Mouse (Mus musculus) R1 (cell line): Measurements from ENCODE around the gene Ccdc58.
"Not testable (repeated sequence)": the region's sequence is repeated elsewhere in the genome, so short reads cannot be mapped to it uniquely, and the experiment has no call there.

Source experiments
- DNase-seq: peaks from one replicate; pipeline ENCODE4 v3.0.0-alpha.2; 2018; ENCODE audit warnings: low read depth, low spot score

Gene Ccdc58

DNA sequence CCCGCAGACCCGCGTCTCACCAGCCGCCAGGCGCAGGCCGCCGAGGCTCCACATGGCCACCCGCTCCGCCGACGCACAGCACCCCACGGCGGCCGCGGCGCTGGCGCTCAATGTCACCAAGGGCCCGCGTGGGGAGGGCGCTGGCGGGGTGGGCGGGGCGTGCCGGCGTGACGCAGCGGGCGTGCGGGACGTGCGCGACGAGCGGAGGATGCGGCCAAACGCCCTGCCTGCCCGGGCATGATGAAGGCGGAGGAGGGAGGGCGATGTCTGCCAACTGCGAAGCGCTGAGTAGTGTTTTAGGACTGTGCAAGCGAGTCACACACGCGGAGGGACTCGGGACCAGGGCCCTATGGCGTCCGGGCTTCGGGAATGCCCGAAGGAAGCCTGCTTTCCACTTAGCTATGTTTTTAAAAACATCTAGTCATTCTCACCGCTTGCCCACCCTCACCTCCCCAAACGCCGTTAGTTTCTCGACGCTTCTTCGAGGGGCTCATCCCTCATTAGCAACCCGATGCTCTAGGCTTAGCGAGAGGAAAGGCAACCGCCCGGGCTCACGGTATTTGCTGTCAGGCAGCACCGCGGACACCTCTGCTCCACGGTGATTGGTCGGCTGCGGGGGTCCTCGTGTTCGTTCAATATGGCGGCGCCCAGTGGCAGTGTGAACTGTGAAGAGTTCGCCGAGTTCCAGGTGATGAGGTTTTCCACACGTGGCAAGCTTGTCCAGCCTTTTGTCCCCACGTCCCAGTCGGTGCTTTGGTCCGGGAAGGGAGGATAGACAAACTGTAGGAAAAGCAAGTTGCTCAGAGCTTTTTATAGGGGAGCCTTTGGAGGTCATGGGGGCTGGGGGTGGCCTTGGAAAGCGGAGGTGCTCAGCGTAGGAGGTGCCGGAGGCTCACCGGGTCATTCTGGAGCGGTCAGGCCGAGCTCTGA lies at the start of gene Ccdc58, which contains the start of gene Fam162a:
TSS of gene Ccdc58 (plus strand) at position 236 of the 930 bp plus-strand sequence.
TSS of gene Fam162a (minus strand) at position 145 of the 930 bp plus-strand sequence.
- peak; percentile 94 for DNase-seq

- DNase-seq, result not testable (repeated sequence)
Observed at GRCm38 (mm10) chr16:36028120-36028519, 43.4 kb upstream of the Ccdc58 start.

DNA sequence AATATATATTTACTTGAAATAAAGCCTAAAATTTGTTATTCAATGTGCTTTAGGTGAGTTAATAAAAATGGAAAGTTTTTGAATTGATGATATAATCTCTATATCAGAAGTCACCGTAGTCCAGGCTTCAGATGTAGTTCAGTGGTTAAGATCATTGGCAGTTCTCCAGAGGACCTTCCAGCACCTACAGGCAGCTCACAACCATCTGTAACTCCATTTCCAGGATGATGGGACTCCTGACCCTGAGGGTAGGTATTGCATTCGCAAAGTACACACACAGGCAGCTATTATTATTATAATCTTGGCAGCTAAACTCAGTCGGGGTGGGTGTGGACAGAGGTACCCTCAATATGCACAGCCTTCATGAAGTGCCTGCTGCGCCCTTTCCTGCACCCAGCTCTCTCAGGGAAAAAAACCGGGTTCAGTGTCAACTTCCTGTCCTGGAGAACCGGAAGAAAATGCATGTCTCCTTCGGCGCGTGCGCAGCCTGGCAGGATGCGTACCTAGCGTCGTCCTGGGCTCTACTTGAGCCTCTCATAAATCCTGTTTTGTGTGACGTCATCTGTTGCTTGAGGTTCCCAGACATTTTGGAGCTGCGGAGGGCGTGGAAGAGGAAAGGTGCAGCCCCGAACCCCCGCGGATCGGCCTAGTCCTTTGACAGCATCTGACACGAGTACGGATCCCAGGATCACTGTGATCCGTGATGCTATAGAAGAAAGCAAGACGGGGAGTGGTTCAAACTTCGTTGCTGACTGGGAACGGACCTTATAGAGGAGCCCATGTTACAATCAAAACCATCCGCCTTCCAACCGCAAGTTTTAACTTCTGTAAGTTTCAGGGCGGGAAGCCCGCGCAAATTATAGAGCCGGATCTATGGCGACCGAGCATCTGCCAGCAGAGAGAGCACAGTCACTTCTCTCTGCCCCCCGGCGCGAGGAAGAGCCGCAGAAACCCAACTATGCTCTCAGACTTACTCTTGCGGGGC lies 30.6 kb upstream of the Ccdc58 start, which contains the start of gene Wdr5b:
TSS of gene Wdr5b (plus strand) at position 551 of the 985 bp plus-strand sequence.
- DNase-seq, result peak; percentile 98

DNA sequence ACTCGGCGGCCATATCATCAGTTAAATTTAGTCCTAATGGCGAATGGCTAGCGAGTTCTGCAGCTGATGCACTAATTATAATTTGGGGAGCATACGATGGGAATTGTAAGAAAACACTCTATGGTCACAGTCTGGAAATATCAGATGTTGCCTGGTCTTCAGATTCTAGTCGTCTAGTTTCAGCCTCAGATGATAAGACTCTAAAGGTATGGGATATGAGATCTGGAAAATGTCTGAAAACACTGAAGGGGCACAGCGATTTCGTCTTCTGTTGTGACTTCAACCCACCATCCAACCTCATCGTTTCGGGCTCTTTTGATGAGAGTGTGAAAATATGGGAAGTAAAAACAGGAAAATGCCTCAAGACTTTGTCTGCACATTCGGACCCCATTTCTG lies 29.9 kb upstream of the Ccdc58 start:
- no peak for DNase-seq

DNA sequence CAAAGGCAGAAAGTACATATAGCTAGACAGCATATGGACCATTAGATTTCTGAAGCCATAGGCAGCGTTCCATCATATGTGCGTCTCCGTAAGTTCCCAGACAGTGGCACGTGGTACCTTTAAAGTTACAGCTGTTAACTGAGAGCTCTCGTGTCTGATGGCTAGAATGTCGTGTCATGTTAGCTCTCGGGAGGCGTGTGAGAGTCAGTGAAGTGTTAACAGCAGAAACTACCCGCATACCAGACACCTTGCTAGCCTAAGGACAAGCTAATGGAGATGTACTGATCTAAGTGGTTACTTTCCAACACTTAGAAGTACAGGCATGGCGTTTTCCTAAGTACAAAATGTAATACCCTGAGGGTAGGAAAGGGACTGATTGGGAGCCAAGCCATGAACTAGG lies 28.4 kb upstream of the Ccdc58 start:
- no peak for DNase-seq

- DNase-seq, result no peak
Observed at GRCm38 (mm10) chr16:36043964-36044363, 27.5 kb upstream of the Ccdc58 start.

DNA sequence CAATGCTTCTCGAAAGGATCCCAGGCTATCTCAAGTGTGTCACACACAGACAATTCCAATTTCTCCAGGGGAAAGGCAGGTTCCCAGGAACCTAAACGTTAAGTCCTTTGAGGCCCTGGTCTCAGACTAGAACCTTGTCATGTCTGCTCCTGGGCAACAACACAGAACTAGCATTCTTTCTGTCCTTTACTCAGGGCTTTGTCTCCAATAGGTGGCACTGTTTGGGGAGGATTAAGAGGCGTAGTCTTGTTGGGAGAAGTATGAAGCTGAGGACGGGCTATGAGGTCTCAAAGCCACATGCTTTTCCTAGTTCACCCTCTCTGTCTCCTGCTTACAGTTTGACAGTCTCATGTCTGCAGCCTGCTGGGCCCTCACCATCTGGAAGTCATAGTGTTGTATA lies 23.9 kb upstream of the Ccdc58 start:
- DNase-seq, result peak; percentile 60

DNA sequence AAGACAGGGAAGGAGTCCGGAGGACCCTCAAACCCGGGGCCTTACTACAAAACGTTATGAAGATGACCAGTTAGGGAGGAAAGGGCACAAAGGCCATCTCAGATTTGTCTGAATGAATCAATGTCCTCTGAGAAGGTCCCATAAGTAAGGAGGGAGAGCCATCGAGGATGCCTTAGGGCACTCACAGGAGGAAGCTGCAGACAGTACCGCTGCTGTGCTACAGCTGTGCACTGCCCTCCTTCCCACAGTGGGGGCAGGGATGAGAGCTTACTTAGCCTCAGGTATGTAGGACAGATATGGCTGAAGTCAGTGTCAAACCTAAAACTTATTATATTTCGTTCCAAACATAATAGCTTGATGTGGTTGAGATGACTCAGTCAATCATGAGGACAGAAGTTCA lies 20.0 kb upstream of the Ccdc58 start:
- no peak for DNase-seq

DNA sequence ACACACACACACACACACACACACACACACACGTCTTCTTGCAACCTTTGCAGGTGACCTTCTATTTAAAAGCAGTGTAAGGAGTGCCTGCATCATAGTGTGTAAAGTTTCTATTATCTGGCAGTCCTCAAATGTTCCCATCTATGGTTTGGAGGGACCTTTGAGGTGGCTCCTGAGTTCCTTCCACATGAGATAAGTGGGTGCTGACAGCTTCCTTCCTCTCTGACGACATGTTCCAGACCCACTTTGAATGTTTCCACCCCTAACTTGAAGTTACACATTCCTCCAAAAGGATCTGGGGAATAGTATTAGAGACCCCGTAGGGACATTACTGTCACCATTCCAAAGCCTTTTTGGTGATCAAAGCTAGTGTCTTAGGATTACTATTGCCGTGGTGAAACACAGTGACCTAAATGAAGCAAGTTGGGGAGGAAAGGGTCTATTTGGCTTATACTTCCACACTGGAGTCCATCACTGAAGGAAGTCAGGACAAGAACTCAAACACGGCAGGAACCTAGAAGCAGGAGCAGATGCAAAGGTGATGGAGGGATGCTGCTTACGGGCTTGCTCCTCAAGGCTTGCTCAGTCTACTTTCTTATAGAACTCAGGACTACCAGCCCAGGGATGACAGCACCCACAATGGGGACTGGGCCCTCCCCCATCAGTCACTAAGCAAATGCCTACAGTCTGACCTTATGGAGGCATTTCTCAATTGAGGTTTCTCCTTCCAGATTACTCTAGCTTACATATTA lies 17.8 kb upstream of the Ccdc58 start:
- no peak for DNase-seq

DNA sequence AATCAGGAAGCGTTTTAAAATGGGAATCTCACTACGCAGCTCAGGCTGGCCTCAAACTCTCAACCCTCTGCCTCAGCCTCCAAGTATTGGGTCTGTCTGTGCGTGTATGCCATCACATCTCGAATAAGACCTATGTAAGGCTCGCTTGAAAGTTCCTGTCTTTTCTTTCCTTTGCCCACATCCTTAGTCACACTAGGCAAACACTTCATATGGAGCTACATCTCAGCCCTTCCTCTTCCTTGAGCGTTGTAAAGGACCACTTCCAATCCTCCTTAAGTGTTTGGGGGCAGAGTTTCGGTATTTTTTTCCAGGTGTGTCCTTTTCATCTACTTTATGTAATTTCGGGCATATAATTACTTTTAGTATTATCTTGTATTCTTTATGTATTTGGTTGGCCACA lies 16.6 kb upstream of the Ccdc58 start:
- DNase-seq, result no peak

GRCm38 (mm10) chr16:36056416-36056815 lies 15.1 kb upstream of the Ccdc58 start:
- DNase-seq, result no peak

DNA sequence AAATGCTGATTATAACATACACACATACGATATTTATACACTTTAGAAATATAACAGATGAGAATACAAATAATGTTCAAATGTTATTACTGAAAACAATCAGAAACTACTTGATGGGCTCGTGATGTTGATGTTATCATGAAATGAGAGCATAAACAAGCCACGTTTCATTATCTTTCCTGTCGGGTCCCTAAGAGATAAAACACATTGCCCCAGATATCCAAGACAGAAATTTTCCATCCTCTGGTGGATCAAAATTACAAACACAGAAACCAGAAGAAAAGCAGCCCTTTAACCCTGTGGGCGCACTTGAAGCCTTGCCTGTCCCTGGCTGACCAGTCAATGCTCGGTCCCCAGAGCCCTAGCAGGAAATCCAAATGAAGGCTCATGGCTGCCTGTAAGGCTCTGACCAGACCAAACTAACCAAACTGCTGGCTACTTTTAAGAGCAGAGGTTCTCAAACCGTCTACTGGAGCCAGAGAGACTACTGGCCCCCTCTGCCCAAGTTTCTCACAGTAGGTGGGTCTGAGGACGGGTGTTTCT lies 13.5 kb upstream of the Ccdc58 start:
- no peak for DNase-seq

GRCm38 (mm10) chr16:36062534-36062933 lies 9.0 kb upstream of the Ccdc58 start:
- not testable (repeated sequence) for DNase-seq

GRCm38 (mm10) chr16:36063315-36063714 lies 8.2 kb upstream of the Ccdc58 start:
- no peak for DNase-seq

DNA sequence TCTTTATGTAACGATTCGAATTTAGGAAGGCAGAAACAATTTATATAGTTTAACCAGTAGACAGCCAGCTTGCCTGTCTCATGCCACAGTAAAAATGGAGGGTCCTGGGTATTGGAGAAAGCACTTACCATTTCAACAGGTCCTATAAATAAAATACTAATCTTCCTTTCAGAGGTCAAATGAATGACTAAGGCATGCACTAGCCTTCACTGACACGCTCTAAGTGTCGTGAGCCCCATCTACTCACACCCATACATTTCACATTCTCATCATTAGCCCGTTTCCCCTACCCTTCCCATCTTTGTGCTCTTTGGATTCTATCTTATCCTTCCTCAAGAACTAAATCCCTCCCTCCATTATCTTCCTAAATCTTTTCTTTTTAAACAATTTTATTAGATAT lies 6.6 kb upstream of the Ccdc58 start:
- DNase-seq, result no peak

- DNase-seq, result no peak
Observed at GRCm38 (mm10) chr16:36067694-36068093, 3.8 kb upstream of the Ccdc58 start.

- peak; percentile 31 for DNase-seq
Observed at GRCm38 (mm10) chr16:36068356-36068755, 3.1 kb upstream of the Ccdc58 start.

DNA sequence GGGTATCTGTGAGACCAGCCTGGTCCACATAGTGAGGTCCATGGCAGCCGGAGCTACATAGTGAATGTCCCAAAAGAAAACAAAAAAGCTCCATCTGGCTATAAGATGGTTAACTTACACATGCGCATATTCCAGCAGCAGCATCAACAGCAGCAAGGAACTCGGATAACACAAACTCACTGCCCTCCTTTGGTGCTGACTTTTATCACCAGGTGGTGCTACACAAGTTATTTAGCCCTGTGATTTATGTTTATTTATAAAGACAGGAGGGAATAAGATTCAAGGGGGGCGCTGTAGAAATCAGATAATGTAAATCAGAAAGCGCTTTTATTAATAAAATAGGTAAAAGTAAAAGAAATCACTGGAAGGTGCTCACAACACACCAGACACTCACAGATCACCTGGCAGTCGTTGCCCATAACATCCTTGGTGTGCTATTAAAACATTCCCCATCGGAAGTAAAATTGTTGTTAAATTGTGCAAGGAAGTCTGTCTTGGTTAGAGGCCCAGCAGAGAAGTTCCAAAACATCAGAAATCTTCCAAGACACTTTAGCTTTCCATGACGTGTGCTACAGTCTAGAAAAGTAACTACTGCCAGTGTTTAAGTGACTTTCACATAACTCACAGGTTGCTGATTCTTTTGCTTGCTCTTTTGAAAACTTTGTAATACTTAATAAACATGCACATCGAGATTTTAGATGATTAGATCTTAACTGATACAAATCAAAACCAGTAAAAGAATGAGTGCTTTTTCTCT lies 1.5 kb upstream of the Ccdc58 start:
- DNase-seq, result no peak

- peak; percentile 78 for DNase-seq
Observed at GRCm38 (mm10) chr16:36071071-36071449, 425 bp upstream of the Ccdc58 start.

- DNase-seq, result no peak
Observed at GRCm38 (mm10) chr16:36072410-36073011, 1.0 kb downstream of the Ccdc58 start.
